Mouse (Mus musculus) inflammation-experienced regulatory T-cells (primary cell): Measurements from ENCODE around the gene Tnfrsf26. TPM values are rescaled to one million over a fixed set of nuclear protein-coding genes. Genes with fewer than 3 reads are reported as not detected.

Source experiments
- polyA plus RNA-seq, 2 experiments: library from polyadenylated mRNA; unstranded; fragments of 100-300 nt; shearing (Covaris generic); gene quantifications; one replicate each; pipeline ENCODE4 v1.2.1; 2017

Tnfrsf26 gene
- polyA plus RNA-seq: 10 to 100 TPM; 19.9 to 29.6 TPM

GRCm38 (mm10) chr7:143628540-143628939, at the start of gene Tnfrsf26:
Gene Tnfrsf26 (minus strand): TSS chr7:143628722.

GRCm38 (mm10) chr7:143649034-143649768, 20.7 kb upstream of the Tnfrsf26 start, which contains the start of gene Tnfrsf22:
Gene Tnfrsf22 (minus strand): TSS chr7:143649661.

GRCm38 (mm10) chr7:143599428-143600230, 28.9 kb downstream of the Tnfrsf26 start, which contains the start of gene Cars:
Gene Cars (minus strand): TSS chr7:143600090.

Other genes with a start within 250 kb of the Tnfrsf26 start
- 10 to 100 TPM in 1 of 2 experiments, 1 to 10 TPM in 1; 6.5 to 10.9 TPM for gene Cdkn1c, start 167.7 kb downstream of the Tnfrsf26 start, polyA plus RNA-seq
- gene Slc22a18, start 155.0 kb downstream of the Tnfrsf26 start, polyA plus RNA-seq: under 1 TPM; 0.27 to 0.61 TPM
- gene Phlda2, start 125.6 kb downstream of the Tnfrsf26 start, polyA plus RNA-seq: under 1 TPM; 0.28 to 0.64 TPM
- gene Nap1l4, start 79.6 kb downstream of the Tnfrsf26 start, polyA plus RNA-seq: 100 to 1,000 TPM; 252 to 293 TPM
- gene Cars, start 28.6 kb downstream of the Tnfrsf26 start, polyA plus RNA-seq: 10 to 100 TPM; 39.5 to 55.5 TPM
- gene Tnfrsf22, start 20.9 kb upstream of the Tnfrsf26 start, polyA plus RNA-seq: 10 to 100 TPM; 24.5 to 24.8 TPM
- 1 to 10 TPM; 2.8 to 4.2 TPM for gene Tnfrsf23, start 57.1 kb upstream of the Tnfrsf26 start, polyA plus RNA-seq
- gene Osbpl5, start 128.3 kb upstream of the Tnfrsf26 start, polyA plus RNA-seq: 10 to 100 TPM; 31.0 to 64.1 TPM
- gene Mrgprg, start 138.3 kb upstream of the Tnfrsf26 start, polyA plus RNA-seq: 1 to 10 TPM in 1 of 2 experiments, under 1 TPM in 1; 0.11 to 1.9 TPM
- gene Mrgpre, start 155.8 kb upstream of the Tnfrsf26 start, polyA plus RNA-seq: 10 to 100 TPM in 1 of 2 experiments, 1 to 10 TPM in 1; 6.8 to 10.9 TPM
- gene Nadsyn1, start 194.1 kb upstream of the Tnfrsf26 start, polyA plus RNA-seq: 10 to 100 TPM; 17.6 to 20.9 TPM
- gene Dhcr7, start 194.4 kb upstream of the Tnfrsf26 start, polyA plus RNA-seq: 10 to 100 TPM; 36.5 to 42.8 TPM
- gene Gm498, start 238.1 kb upstream of the Tnfrsf26 start, polyA plus RNA-seq: under 1 TPM; 0.16 to 0.43 TPM